Mouse (Mus musculus) forebrain, embryonic 16.5 days (tissue): ENCODE data around the gene Stc2. TPM values are rescaled to one million over a fixed set of nuclear protein-coding genes. Genes with fewer than 3 reads are reported as not detected.

Source experiments
- ATAC-seq: fragments of 200-750 bp; cut with Nextera tagmentation; 2 replicates; pipeline ENCODE4 v1.8.0; 2017; ENCODE audit warnings: mild to moderate bottlenecking, moderate library complexity
- H3K27ac ChIP-seq: fragments of 300-500 bp; sonication (generic); 2 replicates; pipeline ENCODE4 v1.5.1; 2014; ENCODE audit warnings: low read length, control low read depth
- H3K27me3 ChIP-seq: fragments of 300-500 bp; sonication (generic); replicated peaks from 2 replicates; pipeline ENCODE4 v1.6.1; 2014; ENCODE audit warnings: low read length; ENCODE audit not compliant: control insufficient read depth, insufficient read depth
- H3K36me3 ChIP-seq: fragments of 300-500 bp; sonication (generic); 2 replicates; pipeline ENCODE4 v1.6.1; 2014; ENCODE audit not compliant: control insufficient read depth, insufficient read depth
- H3K4me1 ChIP-seq: fragments of 300-500 bp; sonication (generic); replicated peaks from 2 replicates; pipeline ENCODE4 v1.6.1; 2014; ENCODE audit warnings: low read length; ENCODE audit not compliant: control insufficient read depth, insufficient read depth
- H3K4me2 ChIP-seq: fragments of 300-500 bp; sonication (generic); 2 replicates; pipeline ENCODE4 v1.6.1; 2014; ENCODE audit warnings: mild to moderate bottlenecking, low read length, control low read depth
- H3K4me3 ChIP-seq: fragments of 300-500 bp; sonication (generic); replicated peaks from 2 replicates; pipeline ENCODE4 v1.5.1; 2014; ENCODE audit warnings: mild to moderate bottlenecking, low read length, control low read depth
- H3K9ac ChIP-seq: fragments of 300-500 bp; sonication (generic); replicated peaks from 2 replicates; pipeline ENCODE4 v1.6.1; 2014; ENCODE audit warnings: low read depth, low read length, control low read depth
- H3K9me3 ChIP-seq: fragments of 300-500 bp; sonication (generic); 2 replicates; pipeline ENCODE4 v1.6.1; 2016; ENCODE audit warnings: low read length; ENCODE audit not compliant: control insufficient read depth
- WGBS: fragments of 180-500 bp; shearing (Covaris S2); extraction: QIAGEN DNeasy Blood & Tissue Kit; methylation state at CpG from one replicate; pipeline ENCODE4 v1.1.7; 2014; 5-methylcytosine and 5-hydroxymethylcytosine counted together
- polyA plus RNA-seq: library from polyadenylated mRNA; unstranded; fragments of >200 nt; fragmentation: Nextera tagmentation; extraction: Ambion mirVana; gene quantifications from 2 replicates; pipeline ENCODE4 v1.2.1, GENCODE M21; 2015

Gene Stc2
- polyA plus RNA-seq, 1 experiment from 2014 or later, result 1.5 TPM

GRCm38 (mm10) chr11:31388890-31389289 lies 19.0 kb upstream of the Stc2 start:
- ATAC-seq, result no peak
- Histone ChIP-seq H3K4me3 (no peak overlapping the region), H3K27ac (no peak overlapping the region), H3K4me2 (no peak overlapping the region), H3K9ac (no peak overlapping the region), H3K9me3 (no peaks in the 10 kb centered on the region), H3K27me3 (no peaks in the 10 kb centered on the region), H3K36me3 (no peaks in the 10 kb centered on the region), H3K4me1 (no peaks in the 10 kb centered on the region)
- 84% methylated on average over 4 of the region's 4 CpGs for WGBS

- no peaks in the 10 kb centered on the region for H3K36me3 ChIP-seq
- no peak for ATAC-seq
- H3K27me3 ChIP-seq, result no peaks in the 10 kb centered on the region
- H3K4me2 ChIP-seq, result no peak overlapping the region
- no peaks in the 10 kb centered on the region for H3K4me1 ChIP-seq
- H3K9me3 ChIP-seq, result no peaks in the 10 kb centered on the region
- H3K27ac ChIP-seq, result no peak overlapping the region
- no peak overlapping the region for H3K4me3 ChIP-seq
- WGBS, result 87% methylated on average over 5 of the region's 5 CpGs
- H3K9ac ChIP-seq, result no peak overlapping the region
These were observed 17.7 kb upstream of the Stc2 start for GRCm38 (mm10) chr11:31387526-31387925.

- no peaks in the 10 kb centered on the region for H3K27me3 ChIP-seq
- H3K9ac ChIP-seq, result no peak overlapping the region
- H3K9me3 ChIP-seq, result no peaks in the 10 kb centered on the region
- H3K36me3 ChIP-seq, result no peaks in the 10 kb centered on the region
- ATAC-seq, result no peak
- no peak overlapping the region for H3K27ac ChIP-seq
- no peak overlapping the region for H3K4me3 ChIP-seq
- WGBS, result 82% methylated on average over 3 of the region's 3 CpGs
- H3K4me1 ChIP-seq, result no peaks in the 10 kb centered on the region
- H3K4me2 ChIP-seq, result no peak overlapping the region
These were observed 16.7 kb upstream of the Stc2 start for GRCm38 (mm10) chr11:31386571-31386970.

- Histone ChIP-seq H3K9ac (no peak overlapping the region), H3K9me3 (no peaks in the 10 kb centered on the region), H3K4me2 (no peak overlapping the region), H3K4me3 (no peak overlapping the region), H3K4me1 (no peaks in the 10 kb centered on the region), H3K27ac (no peak overlapping the region), H3K27me3 (no peaks in the 10 kb centered on the region), H3K36me3 (no peaks in the 10 kb centered on the region)
- WGBS, result 91% methylated on average over 2 of the region's 2 CpGs
- no peak for ATAC-seq
These were observed 14.1 kb upstream of the Stc2 start for GRCm38 (mm10) chr11:31383968-31384367.

- H3K4me2 ChIP-seq, result no peak overlapping the region
- H3K36me3 ChIP-seq, result no peaks in the 10 kb centered on the region
- no peak overlapping the region for H3K27ac ChIP-seq
- H3K4me1 ChIP-seq, result no peaks in the 10 kb centered on the region
- H3K27me3 ChIP-seq, result no peaks in the 10 kb centered on the region
- H3K9me3 ChIP-seq, result no peaks in the 10 kb centered on the region
- 88% methylated on average over 5 of the region's 5 CpGs for WGBS
- H3K4me3 ChIP-seq, result no peak overlapping the region
- no peak for ATAC-seq
- no peak overlapping the region for H3K9ac ChIP-seq
These were observed 12.3 kb upstream of the Stc2 start for GRCm38 (mm10) chr11:31382145-31382544.

GRCm38 (mm10) chr11:31373438-31373837 lies 3.6 kb upstream of the Stc2 start:
- Histone ChIP-seq H3K4me3 (no peak overlapping the region), H3K36me3 (no peaks in the 10 kb centered on the region), H3K4me2 (no peak overlapping the region), H3K9ac (no peak overlapping the region), H3K4me1 (peaks cover 17% of the 10 kb centered on the region), H3K27me3 (peaks cover 19% of the 10 kb centered on the region), H3K9me3 (no peaks in the 10 kb centered on the region), H3K27ac (no peak overlapping the region)
- 70% methylated on average over 7 of the region's 7 CpGs for WGBS
- no peak for ATAC-seq

- Histone ChIP-seq H3K36me3 (no peaks in the 10 kb centered on the region), H3K27ac (no peak overlapping the region), H3K9me3 (no peaks in the 10 kb centered on the region), H3K4me3 (no peak overlapping the region), H3K4me2 (no peak overlapping the region), H3K4me1 (peaks cover 20% of the 10 kb centered on the region), H3K9ac (no peak overlapping the region), H3K27me3 (peaks cover 21% of the 10 kb centered on the region)
- no peak for ATAC-seq
- WGBS, result 84% methylated on average over 4 of the region's 4 CpGs
These were observed 2.3 kb upstream of the Stc2 start for GRCm38 (mm10) chr11:31372206-31372605.

- Histone ChIP-seq H3K36me3 (no peaks in the 10 kb centered on the region), H3K4me3 (peak overlapping the region; percentile 70), H3K9me3 (no peaks in the 10 kb centered on the region), H3K9ac (peak overlapping the region; percentile 26; the same call in 1 of the 2 replicates), H3K4me2 (peak overlapping the region; percentile 95), H3K4me1 (peaks cover 20% of the 10 kb centered on the region), H3K27me3 (peaks cover 21% of the 10 kb centered on the region), H3K27ac (no peak overlapping the region)
- WGBS, result 1% methylated on average over 39 of the region's 39 CpGs
- ATAC-seq, result no peak
These were observed 1.5 kb upstream of the Stc2 start for GRCm38 (mm10) chr11:31371256-31371838.

GRCm38 (mm10) chr11:31370436-31371230 lies 759 bp upstream of the Stc2 start:
- WGBS, result 1% methylated on average over 24 of the region's 24 CpGs

More at GRCm38 (mm10) chr11:31370436-31371230, 759 bp upstream of the Stc2 start:
- H3K27me3 ChIP-seq, result peaks cover 21% of the 10 kb centered on the region
- peak overlapping the region; percentile 26; the same call in 1 of the 2 replicates for H3K9ac ChIP-seq
- peak; percentile 16; the same call in 1 of the 2 replicates for ATAC-seq
- no peak overlapping the region for H3K27ac ChIP-seq
- no peaks in the 10 kb centered on the region for H3K9me3 ChIP-seq
- peak overlapping the region; percentile 95 for H3K4me2 ChIP-seq
- no peaks in the 10 kb centered on the region for H3K36me3 ChIP-seq
- peak overlapping the region; percentile 70 for H3K4me3 ChIP-seq
- peaks cover 20% of the 10 kb centered on the region for H3K4me1 ChIP-seq
